Mouse (Mus musculus) lung, postnatal 0 days (tissue): ENCODE data around the gene Gm4737. TPM values are rescaled to one million over a fixed set of nuclear protein-coding genes. Genes with fewer than 3 reads are reported as not detected.

Source experiments
- ATAC-seq: fragments of 200-750 bp; cut with Nextera tagmentation; 2 replicates; pipeline ENCODE4 v1.8.0; 2017; ENCODE audit warnings: moderate library complexity
- DNase-seq: peaks from one replicate; pipeline ENCODE4 v3.0.0-alpha.2; 2016; ENCODE audit warnings: low spot score
- H3K27ac ChIP-seq: fragments of 300-500 bp; sonication (generic); 2 replicates; pipeline ENCODE4 v1.5.1; 2014; ENCODE audit warnings: antibody characterized with exemption, mild to moderate bottlenecking, low read length, mixed read lengths
- H3K27me3 ChIP-seq: fragments of 300-500 bp; sonication (generic); replicated peaks from 2 replicates; pipeline ENCODE4 v1.6.1; 2014; ENCODE audit warnings: low read length, mixed read lengths; ENCODE audit not compliant: insufficient read depth
- H3K36me3 ChIP-seq: fragments of 300-500 bp; sonication (generic); 2 replicates; pipeline ENCODE4 v1.6.1; 2014; ENCODE audit warnings: low read length, mixed read lengths; ENCODE audit not compliant: insufficient read depth
- H3K4me1 ChIP-seq: fragments of 300-500 bp; sonication (generic); 2 replicates; pipeline ENCODE4 v1.6.1; 2014; ENCODE audit warnings: antibody characterized with exemption, low read depth, low read length, mixed read lengths; ENCODE audit not compliant: insufficient read depth
- H3K4me2 ChIP-seq: fragments of 300-500 bp; sonication (generic); replicated peaks from 2 replicates; pipeline ENCODE4 v1.6.1; 2014; ENCODE audit warnings: low read depth, mild to moderate bottlenecking, low read length, moderate library complexity, mixed read lengths
- H3K4me3 ChIP-seq: fragments of 300-500 bp; sonication (generic); 2 replicates; pipeline ENCODE4 v1.5.1; 2014; ENCODE audit warnings: low read depth, low read length
- H3K9ac ChIP-seq: fragments of 300-500 bp; sonication (generic); replicated peaks from 2 replicates; pipeline ENCODE4 v1.6.1; 2014; ENCODE audit warnings: low read depth, mild to moderate bottlenecking
- H3K9me3 ChIP-seq: fragments of 300-500 bp; sonication (generic); 2 replicates; pipeline ENCODE4 v1.6.1; 2016; ENCODE audit warnings: low read length, mixed read lengths
- CTCF ChIP-seq: IDR thresholded peaks from 2 replicates; pipeline ENCODE4 v1.5.1; 2016; ENCODE audit warnings: antibody characterized with exemption, mild to moderate bottlenecking
- EP300 ChIP-seq: IDR thresholded peaks from 2 replicates; pipeline ENCODE4 v1.6.1; 2016; ENCODE audit warnings: antibody characterized with exemption, mild to moderate bottlenecking, control low read depth
- WGBS: fragments of 180-500 bp; shearing (Covaris S2); extraction: QIAGEN DNeasy Blood & Tissue Kit; methylation state at CpG from one replicate; pipeline ENCODE4 v1.1.7; 2014; 5-methylcytosine and 5-hydroxymethylcytosine counted together
- polyA plus RNA-seq: library from polyadenylated mRNA; unstranded; fragments of >200 nt; fragmentation: Nextera tagmentation; extraction: Ambion mirVana; gene quantifications from 2 replicates; pipeline ENCODE4 v1.2.1, GENCODE M21; 2015

Gene Gm4737
- polyA plus RNA-seq, 1 experiment from 2014 or later: 1.2 TPM

- Histone ChIP-seq H3K36me3 (no peaks in the 10 kb centered on the region), H3K27me3 (no peaks in the 10 kb centered on the region), H3K4me1 (no peaks in the 10 kb centered on the region), H3K27ac (no peak overlapping the region), H3K9ac (no peak overlapping the region), H3K4me2 (no peak overlapping the region), H3K9me3 (no peaks in the 10 kb centered on the region), H3K4me3 (no peak overlapping the region)
- no peak for ATAC-seq
- WGBS: 85% methylated on average over 3 of the region's 3 CpGs
- no peak for DNase-seq
- TF ChIP-seq EP300 (no peak), CTCF (no peak)
Observed at GRCm38 (mm10) chr16:46117645-46118044, 37.2 kb downstream of the Gm4737 start.

- Histone ChIP-seq H3K36me3 (no peaks in the 10 kb centered on the region), H3K4me1 (no peaks in the 10 kb centered on the region), H3K9ac (no peak overlapping the region), H3K9me3 (no peaks in the 10 kb centered on the region), H3K27me3 (no peaks in the 10 kb centered on the region), H3K27ac (no peak overlapping the region), H3K4me2 (no peak overlapping the region), H3K4me3 (no peak overlapping the region)
- 55% methylated on average over 2 of the region's 2 CpGs for whole genome bisulfite sequencing
- DNase-seq (no peak), ATAC-seq (no peak)
- TF ChIP-seq EP300: no peak
- TF ChIP-seq CTCF: no peak
Observed at GRCm38 (mm10) chr16:46114727-46115126, 40.1 kb downstream of the Gm4737 start.

GRCm38 (mm10) chr16:46109536-46109935, 45.3 kb downstream of the Gm4737 start:
- DNase-seq: no peak
- no peak overlapping the region for H3K9ac ChIP-seq
- H3K4me3 ChIP-seq: no peak overlapping the region
- ATAC-seq: no peak
- H3K4me2 ChIP-seq: no peak overlapping the region
- H3K27ac ChIP-seq: no peak overlapping the region
- no peaks in the 10 kb centered on the region for H3K9me3 ChIP-seq
- no peaks in the 10 kb centered on the region for H3K36me3 ChIP-seq
- H3K4me1 ChIP-seq: no peaks in the 10 kb centered on the region
- TF ChIP-seq CTCF (no peak), EP300 (no peak)
- 49% methylated on average over 8 of the region's 8 CpGs for WGBS
- no peaks in the 10 kb centered on the region for H3K27me3 ChIP-seq

- H3K4me2 ChIP-seq: no peak overlapping the region
- TF ChIP-seq CTCF (no peak), EP300 (no peak)
- H3K36me3 ChIP-seq: no peaks in the 10 kb centered on the region
- no peaks in the 10 kb centered on the region for H3K9me3 ChIP-seq
- H3K27ac ChIP-seq: no peak overlapping the region
- no peak overlapping the region for H3K9ac ChIP-seq
- ATAC-seq: no peak
- DNase-seq: no peak
- H3K27me3 ChIP-seq: no peaks in the 10 kb centered on the region
- H3K4me1 ChIP-seq: no peaks in the 10 kb centered on the region
- no peak overlapping the region for H3K4me3 ChIP-seq
- WGBS: 68% methylated on average over 4 of the region's 4 CpGs
Observed at GRCm38 (mm10) chr16:46107431-46107830, 47.4 kb downstream of the Gm4737 start.

GRCm38 (mm10) chr16:46104491-46104890, 50.4 kb downstream of the Gm4737 start:
- Histone ChIP-seq H3K4me1 (no peaks in the 10 kb centered on the region), H3K4me3 (no peak overlapping the region), H3K9ac (no peak overlapping the region), H3K27ac (no peak overlapping the region), H3K36me3 (no peaks in the 10 kb centered on the region), H3K4me2 (no peak overlapping the region), H3K9me3 (no peaks in the 10 kb centered on the region), H3K27me3 (no peaks in the 10 kb centered on the region)
- no peak for TF ChIP-seq CTCF
- no peak for TF ChIP-seq EP300
- no peak for ATAC-seq
- WGBS: 68% methylated on average over 9 of the region's 9 CpGs
- no peak for DNase-seq

Other genes with a start within 250 kb of the Gm4737 start
- 54.2 and 66.7 TPM in 2 replicates for gene Phldb2, start 201.5 kb downstream of the Gm4737 start, polyA plus RNA-seq
- gene Plcxd2, start 144.9 kb downstream of the Gm4737 start, polyA plus RNA-seq: 0.15 and 0.20 TPM in 2 replicates
- 0.06 TPM in 1 of 2 replicates, not detected in the other for gene Cd96, start 34.8 kb downstream of the Gm4737 start, polyA plus RNA-seq